Mouse (Mus musculus) urinary bladder, adult 2 months (tissue): ENCODE data around the gene Hid1. TPM values are rescaled to one million over a fixed set of nuclear protein-coding genes. Genes with fewer than 3 reads are reported as not detected.
"Not testable (repeated sequence)": the region's sequence is repeated elsewhere in the genome, so short reads cannot be mapped to it uniquely, and the experiment has no call there.

Source experiments
- DNase-seq: peaks from one replicate; pipeline ENCODE4 v3.0.0; 2022; ENCODE audit warnings: low spot score
- polyA plus RNA-seq: library from polyadenylated mRNA; depleted of rRNA; stranded (reverse); fragments of >200 nt; gene quantifications from 2 replicates; pipeline ENCODE4 v1.2.3, GENCODE M21; 2012; rRNA removed

The Hid1 gene
- 28.4 and 30.5 TPM in 2 replicates for polyA plus RNA-seq

GRCm38 (mm10) chr11:115367395-115367944, at the start of gene Hid1:
Gene Hid1 (minus strand): TSS chr11:115367756.
- peak; percentile 71 for DNase-seq

- no peak for DNase-seq
Measured at GRCm38 (mm10) chr11:115409556-115409955, 42.0 kb upstream of the Hid1 start.

- DNase-seq = no peak
Measured at GRCm38 (mm10) chr11:115408266-115408920, 40.8 kb upstream of the Hid1 start.

- no peak for DNase-seq
Measured at GRCm38 (mm10) chr11:115406858-115407401, 39.4 kb upstream of the Hid1 start.

GRCm38 (mm10) chr11:115405723-115406122, 38.2 kb upstream of the Hid1 start:
- no peak for DNase-seq

GRCm38 (mm10) chr11:115403338-115404124, 36.0 kb upstream of the Hid1 start, which contains the start of gene Mrpl58:
Gene Mrpl58 (plus strand): TSS chr11:115403752.
- peak; percentile 83 for DNase-seq

- no peak for DNase-seq
Measured at GRCm38 (mm10) chr11:115400630-115401391, 33.3 kb upstream of the Hid1 start.

GRCm38 (mm10) chr11:115400126-115400525, 32.6 kb upstream of the Hid1 start:
- no peak for DNase-seq

GRCm38 (mm10) chr11:115398085-115398484, 30.5 kb upstream of the Hid1 start:
- DNase-seq = no peak

- DNase-seq = no peak
Measured at GRCm38 (mm10) chr11:115393721-115394325, 26.3 kb upstream of the Hid1 start.

GRCm38 (mm10) chr11:115391358-115391757, 23.8 kb upstream of the Hid1 start:
- DNase-seq = no peak

- not testable (repeated sequence) for DNase-seq
Measured at GRCm38 (mm10) chr11:115386859-115387258, 19.3 kb upstream of the Hid1 start.

- no peak for DNase-seq
Measured at GRCm38 (mm10) chr11:115384587-115384986, 17.0 kb upstream of the Hid1 start.

GRCm38 (mm10) chr11:115383701-115384474, 16.3 kb upstream of the Hid1 start:
- no peak for DNase-seq

GRCm38 (mm10) chr11:115382891-115383290, 15.3 kb upstream of the Hid1 start:
- DNase-seq = no peak

GRCm38 (mm10) chr11:115381743-115382539, 14.4 kb upstream of the Hid1 start, which contains the start of gene Cdr2l:
Gene Cdr2l (plus strand): TSS chr11:115381916.
- DNase-seq = peak; percentile 72

GRCm38 (mm10) chr11:115381276-115381675, 13.7 kb upstream of the Hid1 start:
- no peak for DNase-seq

GRCm38 (mm10) chr11:115377854-115378253, 10.3 kb upstream of the Hid1 start:
- DNase-seq = no peak

- no peak for DNase-seq
Measured at GRCm38 (mm10) chr11:115377254-115377653, 9.7 kb upstream of the Hid1 start.

- no peak for DNase-seq
Measured at GRCm38 (mm10) chr11:115376722-115377121, 9.2 kb upstream of the Hid1 start.
